Mouse (Mus musculus) c-Kit-positive CD71-positive TER-119-negative erythroid progenitor cells, embryonic 14.5 days (primary cell): ENCODE results near the gene Prpf8.

ENCODE experiments used
- DNase-seq: peaks from one replicate; pipeline ENCODE4 v3.0.0-alpha.2; 2013; ENCODE audit warnings: low read depth

Gene Prpf8

DNA sequence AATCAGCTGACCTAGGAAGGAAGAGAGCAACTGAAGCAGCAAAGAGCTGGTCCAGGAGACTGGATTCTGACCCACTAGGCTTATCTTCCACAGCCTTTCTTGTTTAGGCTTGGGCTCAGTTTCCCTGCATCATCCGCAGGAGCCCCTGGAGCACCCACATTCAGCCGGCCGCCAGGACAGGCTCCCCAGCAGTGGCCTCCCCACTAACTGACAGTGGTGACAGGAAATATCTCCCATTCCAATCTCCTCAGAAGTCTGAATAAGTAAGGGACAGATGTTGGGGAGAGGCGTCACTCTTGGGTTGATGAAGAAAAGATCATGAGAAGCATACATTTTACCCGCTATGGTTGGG, 26.9 kb upstream of the Prpf8 start:
- no peak for DNase-seq

DNA sequence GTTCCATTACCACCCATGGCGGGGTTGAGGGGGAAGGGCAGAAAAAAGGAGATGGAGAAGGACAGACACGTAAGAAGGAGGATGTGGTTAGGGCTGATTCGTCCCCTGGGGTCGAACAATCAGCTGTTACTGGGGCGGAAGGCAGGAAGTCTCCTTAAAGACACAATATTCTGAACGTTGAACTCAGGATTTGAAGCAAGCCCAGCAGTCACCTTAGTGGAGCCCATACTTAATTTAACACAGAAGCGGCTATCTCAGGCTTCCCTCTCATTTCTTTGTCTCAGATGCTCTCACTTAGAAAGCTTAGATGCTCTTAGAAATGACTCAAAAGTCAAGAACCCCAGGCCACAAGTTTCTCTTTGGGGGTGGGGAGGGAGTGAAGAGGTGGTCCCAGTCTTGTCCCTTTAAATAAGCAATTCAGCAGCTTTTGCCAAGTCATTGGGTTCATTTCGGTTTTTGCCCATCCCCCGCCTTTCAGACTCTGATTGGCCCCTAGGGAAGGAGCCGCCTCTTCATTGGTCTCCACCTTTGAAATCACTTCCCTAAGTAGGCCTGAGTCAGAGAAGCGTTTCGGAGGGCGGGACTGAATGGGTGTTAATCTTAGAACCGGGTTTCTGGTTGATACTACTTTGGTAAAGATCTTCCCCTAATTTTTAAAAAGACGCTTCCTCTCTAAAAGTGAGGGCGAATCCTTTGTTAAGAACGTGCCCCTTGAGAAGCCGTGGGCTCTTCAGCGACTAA, 26.3 kb upstream of the Prpf8 start:
- DNase-seq: peak; percentile 94

DNA sequence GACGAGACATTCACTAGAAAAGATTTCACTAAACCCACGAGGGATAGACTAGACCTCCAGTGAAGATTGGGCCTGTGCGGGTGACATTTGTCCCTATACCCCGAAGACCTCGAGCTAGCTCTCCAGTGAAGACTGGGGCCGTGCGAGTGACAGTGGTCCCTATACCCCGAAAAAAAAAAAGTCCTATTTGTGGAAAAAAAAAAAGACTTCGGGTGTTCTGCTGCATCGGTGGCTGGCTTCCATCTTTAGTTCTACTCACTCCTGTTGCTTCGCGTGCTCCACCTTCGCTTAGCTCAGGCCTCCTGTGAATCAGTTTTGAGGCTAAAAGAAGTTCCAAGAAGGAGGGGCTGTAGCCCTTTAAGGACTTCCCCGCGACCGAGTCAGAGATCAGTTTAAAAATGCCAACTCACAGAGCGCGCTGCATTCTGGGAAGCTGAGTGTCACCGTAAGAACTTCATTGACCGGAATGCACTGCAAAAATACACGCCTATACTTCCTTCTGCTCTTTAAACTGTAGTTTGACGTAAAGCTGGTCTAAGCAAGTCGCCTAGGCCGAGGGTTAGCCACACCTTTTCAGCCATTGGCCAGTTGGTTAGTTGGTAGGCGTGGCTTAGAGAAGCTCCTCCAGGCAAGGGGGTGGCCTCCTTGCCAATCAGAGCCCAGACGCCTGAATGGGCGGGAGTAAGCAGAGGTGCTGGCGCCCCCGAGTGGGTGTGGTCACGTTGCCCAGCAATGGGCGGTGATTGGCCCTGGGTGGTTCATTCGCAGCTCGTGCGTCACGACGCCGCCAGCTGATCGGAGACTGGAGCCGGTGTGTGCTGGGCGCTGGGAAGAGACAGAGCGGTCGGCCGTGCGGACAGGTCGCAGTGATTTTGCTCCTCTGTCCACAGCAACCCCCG, 25.5 kb upstream of the Prpf8 start, which contains the start of gene Tlcd2:
Tlcd2 (plus strand) TSS at position 872 of the 899 bp plus-strand sequence.
- peak; percentile 100 for DNase-seq

DNA sequence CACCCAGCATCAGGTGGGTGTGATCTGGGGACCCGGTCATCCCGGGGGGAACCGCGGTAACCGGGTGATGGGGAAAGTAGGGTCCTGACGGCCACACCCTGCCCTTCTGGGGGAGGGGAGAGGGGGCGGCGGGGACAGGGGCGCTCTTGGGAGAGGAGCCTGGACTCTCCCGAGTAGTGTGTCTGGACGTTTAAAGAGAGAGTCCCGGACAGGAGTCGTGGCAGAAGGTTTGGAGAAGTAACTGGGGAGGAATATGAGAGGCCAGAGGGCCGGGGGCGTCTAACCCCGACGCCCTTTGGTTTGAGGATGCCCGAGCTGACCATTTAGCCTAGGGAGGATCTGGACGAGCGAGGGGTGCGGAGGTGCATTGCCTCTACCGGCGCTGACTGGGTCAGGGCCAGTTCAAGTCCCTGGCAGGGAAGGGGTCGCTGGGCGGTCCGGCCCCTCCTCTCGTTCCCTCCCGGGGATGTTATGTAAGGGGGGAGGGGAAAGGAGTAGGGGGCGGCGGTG, 24.8 kb upstream of the Prpf8 start:
- DNase-seq: no peak

DNA sequence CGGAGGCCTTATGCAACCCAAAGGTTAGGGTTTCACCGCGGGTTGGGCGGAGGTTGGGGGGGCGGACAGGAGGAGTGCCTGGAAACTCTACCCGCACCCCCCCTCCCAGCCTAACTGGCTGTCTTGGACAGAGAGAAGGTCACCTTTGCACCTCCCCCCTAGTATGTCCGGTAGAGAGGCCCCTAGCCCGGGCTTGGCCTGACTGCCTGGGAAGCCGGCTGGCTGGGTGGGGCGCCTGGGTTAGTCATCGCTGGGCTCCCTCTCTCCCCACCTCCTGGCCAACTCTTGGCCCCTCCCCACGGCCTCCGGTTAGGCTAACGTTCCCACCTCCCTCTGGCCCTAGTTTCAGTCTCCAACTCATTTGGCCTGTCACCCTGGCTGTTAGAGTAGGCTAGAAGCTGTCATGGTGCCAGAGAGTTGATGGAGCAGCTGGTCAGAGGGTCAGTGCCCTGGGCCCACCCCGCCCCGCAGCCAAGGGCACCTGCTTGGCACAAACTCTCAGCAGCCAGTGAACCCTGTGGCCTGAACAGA, 24.3 kb upstream of the Prpf8 start:
- DNase-seq: no peak

DNA sequence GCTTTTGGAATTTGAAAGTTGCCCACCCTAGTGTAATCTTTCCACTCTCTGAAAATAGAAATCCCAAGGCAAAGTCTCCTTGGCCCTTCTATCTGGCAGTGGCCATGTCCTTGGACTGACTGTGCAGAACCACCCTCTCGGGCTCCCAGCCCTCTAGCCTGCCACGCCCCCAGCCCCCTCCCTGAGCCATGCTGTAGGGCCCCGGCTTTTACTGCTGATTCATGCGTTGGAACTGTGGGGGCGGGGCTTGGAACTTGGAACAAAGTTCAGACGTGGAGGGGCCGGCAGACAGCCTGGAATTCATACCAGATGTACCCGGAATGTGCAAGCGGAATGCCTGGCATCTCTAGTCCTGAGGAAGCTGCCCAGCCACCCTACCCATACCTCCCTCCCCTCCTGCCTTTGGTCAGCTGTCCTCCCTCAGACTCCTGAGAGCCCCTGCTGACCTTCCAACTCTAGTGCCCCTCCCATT, 23.7 kb upstream of the Prpf8 start:
- DNase-seq: peak; percentile 88

DNA sequence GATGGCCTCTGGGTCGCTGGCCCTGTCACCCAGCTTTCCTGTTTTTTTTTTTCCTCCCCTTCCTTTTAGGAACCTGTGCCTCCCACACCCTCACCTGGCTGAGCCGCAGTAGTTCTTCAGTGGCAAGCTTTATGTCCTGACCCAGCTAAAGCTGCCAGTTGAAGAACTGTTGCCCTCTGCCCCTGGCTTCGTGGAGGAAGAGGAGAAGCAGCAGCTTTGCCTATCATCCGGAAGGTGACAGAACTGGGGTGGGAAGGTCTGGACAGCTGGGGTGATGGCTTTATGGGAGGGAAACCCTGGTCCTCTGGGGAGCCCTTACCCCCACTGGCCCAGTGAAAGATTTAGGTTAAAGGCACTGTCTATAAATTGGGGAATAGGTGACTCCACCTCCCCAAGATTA, 23.0 kb upstream of the Prpf8 start:
- no peak for DNase-seq

DNA sequence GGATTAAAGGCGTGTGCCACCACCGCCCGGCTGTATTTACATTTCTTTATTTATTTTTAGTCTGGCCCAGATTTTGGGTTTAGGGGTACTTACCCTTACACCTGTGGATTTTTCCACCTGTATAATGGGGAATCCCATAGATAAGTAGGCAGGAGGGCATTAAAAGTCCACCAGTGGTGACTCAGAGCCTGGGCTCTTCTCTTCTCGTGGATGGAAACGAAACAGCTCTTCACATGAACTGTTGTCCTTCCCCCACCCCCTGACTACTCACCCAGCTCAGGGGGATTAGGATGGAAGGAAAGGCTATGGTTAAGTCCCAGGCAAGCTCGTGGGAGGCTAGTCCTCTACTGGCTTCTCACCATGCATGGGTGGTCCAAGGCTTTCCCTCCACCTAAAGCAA, 22.2 kb upstream of the Prpf8 start:
- DNase-seq: no peak

DNA sequence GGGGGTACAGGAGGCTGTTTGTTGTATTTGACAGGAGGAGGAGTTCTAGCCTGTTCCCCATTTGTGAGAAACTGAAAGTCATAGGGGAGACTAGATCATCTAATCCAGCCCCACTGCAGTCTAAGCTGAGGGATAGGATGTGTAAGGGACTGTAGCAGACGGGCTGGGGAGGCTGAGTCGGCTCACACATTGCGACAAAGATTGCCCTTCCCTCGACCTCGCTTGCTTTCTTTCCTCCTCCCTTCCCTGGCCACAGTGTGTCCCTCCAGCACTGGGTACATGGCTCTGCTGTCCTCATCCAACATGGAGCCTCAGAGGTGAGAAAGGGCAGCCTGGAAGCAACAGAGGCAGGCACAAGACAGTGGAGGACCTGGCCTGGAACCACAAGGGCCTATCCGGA, 21.6 kb upstream of the Prpf8 start:
- no peak for DNase-seq

DNA sequence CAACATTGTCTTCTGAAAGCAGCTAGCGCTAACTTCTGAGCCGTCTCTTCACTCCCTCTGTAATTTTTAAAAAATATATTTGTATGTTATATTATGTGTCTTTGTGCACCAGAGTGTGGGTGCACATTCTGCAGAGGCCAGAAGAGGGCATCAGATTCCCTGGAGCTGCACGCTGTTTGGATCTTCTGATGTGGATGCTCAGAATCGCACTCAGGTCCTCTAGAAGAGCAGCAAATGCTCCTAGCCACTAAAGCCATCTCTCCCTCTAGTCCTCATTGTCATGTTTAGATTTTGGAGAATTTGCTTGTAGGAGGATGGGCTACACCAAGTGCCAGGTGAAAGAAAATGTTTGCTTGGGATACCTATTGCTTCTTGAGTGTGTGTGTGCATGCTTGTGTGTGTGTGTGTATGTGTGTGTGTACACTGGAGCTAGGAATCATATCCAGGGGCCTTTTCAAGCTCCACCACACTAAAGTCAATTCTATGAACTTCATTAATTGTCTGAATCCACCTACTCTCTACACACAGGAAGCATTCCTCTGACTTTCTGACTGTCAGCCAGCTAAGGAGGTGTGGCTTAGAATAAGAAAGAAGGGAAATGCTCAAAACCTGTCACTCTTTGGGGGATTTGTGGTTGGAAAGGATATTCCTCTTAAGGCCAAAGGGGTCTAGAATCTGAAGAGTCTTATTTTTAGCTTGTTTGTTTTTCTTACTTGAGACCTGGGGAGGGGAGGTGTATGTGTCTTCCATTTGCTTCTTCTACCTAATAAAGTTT, 19.7 kb upstream of the Prpf8 start:
- no peak for DNase-seq

DNA sequence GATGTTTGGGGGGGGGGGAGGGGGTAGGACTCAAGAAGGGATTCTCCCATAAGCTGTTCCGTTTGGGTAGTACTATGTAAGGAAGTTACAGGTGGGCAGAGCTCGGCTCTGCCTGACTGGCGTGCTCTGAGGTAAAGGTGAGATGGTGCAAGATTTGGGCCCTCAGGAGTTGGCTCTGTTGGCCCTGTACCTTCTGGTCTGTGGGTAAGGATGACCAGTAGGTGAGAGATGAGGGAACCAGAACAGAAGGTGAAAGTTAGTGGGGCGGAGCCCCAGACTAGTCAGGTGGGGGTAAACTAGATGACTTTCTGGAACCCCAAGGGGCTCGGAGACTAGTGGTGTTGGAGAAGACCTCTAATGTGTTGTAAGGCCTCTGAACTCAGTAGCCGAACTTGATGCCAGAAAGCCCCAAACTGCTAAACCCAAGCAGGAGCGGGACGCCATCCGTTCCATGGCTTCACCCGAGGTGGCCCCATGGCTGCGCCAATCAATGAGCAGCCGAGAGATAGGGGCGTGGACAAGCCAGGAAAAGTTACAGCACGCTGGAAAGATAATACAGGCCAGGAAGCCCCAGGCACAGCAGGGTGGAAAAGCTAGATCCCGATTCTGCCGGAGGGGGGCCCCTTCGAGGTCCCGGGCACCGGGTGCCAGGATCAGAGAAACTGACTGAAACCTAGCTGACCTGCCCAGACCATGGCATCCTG, 19.0 kb upstream of the Prpf8 start:
- DNase-seq: no peak

DNA sequence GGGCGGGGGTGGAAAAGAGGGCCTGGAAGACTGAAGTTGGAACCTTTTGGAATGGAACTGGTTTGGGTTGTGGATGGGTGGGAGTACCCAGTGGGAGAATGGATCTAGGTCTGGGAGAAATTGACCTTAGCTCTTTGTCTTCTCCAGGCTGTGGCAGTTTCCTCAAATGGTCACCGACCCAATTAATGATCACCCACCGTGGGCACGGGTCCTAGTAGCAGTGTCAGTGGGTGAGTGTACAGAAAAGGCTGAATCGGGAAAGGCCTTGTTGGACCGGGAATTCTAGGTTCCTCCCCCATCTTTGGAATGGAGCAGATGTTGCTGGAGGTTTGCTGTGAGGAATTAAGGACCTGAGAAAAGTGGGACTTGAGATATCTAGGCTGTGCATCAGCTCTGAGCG, 18.2 kb upstream of the Prpf8 start:
- no peak for DNase-seq

DNA sequence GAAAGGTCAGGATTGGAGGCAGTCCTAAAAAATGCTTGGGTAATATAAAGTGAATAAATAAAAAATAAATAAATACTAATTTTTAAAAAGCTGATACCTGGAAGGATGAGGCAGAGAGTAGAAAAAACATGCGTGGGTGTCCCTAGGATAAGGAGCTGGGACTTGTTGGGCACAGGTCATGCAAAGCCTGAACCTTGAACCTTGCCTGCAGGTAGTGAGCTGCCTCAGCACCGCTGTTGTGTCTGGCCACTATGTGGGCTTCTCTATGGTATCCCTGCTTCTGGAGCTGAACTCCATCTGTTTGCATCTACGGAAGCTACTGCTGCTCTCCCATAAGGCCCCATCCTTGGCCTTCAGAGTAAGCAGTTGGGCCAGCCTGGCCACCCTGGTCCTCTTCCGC, 17.4 kb upstream of the Prpf8 start:
- no peak for DNase-seq

DNA sequence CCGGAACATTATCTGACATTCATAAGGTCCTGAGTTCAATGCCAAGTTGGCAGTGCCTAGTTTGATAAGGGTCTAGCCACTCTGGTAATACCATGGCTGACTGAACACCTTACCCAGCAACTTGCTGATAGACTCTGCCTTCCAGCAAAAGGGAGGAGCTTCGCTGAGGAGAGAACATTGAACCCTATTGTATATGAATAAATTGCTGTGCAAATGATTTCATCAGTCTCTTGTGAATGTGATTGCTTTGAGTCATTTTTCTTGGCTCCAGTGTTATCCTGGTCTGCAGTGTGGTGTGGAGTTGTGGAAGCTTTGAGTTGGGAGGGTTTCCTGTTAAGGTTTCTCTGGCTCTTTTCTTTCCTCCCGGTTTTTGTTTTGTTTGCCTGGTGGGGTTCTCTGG, 15.9 kb upstream of the Prpf8 start:
- DNase-seq: no peak

DNA sequence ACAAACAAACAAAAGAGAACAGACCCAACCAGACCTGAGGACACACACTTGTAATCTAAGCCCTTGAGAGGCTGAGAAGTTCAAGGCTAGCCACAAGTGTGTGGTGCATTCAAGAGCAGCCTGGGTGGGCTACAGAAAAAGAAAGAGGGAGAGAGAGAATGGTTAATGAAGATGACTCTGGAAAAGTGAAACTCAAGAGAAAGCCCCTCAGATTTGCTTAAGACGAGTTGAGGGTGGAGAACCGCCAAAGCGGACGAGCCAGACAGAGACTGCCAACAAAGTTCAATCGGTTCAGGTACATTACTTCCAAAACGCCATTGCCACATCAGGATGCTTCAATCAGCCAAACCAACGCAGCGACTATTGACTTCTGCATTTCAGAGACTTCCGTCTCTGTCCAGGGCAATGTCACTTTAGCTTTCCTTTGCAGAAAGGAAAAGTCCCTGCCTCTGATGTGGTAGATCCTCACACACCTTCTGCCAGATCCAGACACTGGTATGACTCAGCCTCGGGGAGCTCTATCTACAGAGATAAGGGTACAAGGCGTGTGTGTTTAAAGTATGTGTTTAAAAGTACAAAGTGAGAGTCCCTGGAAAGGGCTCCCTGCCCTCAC, 14.0 kb upstream of the Prpf8 start:
- DNase-seq: no peak

DNA sequence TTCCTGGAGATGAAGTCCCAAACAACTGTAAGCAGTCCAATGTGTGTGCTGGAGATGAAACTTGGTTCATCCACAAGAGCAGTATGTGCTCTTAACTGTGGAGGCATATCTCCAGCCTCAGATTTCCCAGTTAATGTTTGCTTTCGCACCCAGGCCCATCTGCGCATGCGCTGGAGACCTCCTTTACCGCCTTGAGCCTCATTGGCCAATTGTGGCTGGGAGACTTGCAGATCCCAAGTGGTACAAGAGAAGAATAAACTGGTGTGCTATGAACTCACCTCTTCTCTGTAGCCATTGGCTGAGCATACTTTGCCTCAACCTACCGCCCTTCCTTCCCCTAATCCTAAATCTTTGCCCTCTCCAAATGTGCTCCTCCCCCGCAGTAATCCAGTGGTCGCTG, 13.2 kb upstream of the Prpf8 start:
- no peak for DNase-seq

DNA sequence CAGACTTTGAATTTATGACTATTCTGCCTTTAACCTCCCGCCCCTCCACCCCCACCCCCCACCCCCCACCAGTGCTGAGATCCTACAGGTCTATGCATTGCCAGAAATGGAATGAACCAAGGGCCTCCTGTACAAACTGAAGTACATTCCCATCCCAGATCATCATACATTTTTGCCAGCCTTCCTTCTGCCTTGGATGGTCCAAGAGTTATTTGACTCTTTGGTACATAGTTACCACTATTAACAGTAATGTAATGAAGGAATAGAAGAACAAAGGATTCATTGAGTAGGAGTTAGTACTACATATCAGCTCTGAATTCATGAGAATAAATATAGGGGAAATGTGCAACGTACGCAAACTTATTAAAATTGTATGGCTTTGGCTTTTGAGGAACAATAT, 424 bp upstream of the Prpf8 start:
- DNase-seq: no peak

DNA sequence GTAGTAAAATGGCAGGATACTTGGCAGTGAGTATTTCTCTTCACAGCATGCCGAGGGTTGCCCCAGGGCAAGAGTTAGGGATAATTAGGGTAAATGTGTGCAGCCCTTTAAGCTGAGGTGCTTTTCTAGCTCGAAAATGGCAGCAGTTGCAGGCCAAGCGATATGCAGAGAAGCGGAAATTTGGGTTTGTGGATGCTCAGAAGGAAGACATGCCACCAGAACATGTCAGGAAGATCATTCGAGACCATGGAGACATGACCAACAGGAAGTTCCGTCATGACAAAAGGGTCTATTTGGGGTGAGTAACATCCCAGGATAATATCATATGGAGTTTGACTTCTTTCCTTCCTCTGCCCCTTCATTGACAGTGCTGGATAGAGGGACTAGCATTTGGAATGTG, 880 bp downstream of the Prpf8 start:
- no peak for DNase-seq

DNA sequence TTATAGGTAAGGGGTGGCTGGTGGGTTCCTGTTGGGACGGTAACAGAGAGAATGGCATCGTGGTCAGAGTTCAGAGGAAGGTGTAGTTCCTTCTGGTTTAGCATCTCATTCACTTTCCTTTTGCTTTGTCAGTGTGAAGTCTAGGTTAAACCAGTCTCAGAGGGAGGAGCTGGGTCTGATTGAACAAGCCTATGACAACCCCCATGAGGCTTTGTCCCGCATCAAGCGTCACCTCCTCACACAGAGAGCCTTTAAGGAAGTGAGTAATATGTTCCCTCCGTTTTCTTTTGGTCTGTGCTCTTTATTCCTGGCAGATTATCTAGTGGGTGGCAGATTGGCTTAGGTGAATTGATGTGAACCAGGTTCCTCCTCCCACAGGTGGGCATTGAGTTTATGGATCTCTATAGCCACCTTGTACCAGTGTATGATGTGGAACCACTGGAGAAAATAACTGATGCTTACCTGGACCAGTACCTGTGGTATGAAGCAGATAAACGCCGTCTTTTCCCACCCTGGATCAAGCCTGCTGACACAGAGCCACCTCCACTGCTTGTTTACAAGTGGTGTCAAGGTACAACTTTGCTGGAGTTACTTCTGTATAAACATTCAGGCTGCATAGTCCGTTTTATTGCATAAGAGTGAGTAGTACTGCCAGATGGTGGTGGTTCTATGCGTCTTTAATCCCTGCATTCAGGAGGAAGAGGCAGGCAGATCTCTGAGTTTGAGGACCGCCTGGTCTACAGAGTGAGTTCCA, 7.9 kb downstream of the Prpf8 start:
- DNase-seq: no peak

DNA sequence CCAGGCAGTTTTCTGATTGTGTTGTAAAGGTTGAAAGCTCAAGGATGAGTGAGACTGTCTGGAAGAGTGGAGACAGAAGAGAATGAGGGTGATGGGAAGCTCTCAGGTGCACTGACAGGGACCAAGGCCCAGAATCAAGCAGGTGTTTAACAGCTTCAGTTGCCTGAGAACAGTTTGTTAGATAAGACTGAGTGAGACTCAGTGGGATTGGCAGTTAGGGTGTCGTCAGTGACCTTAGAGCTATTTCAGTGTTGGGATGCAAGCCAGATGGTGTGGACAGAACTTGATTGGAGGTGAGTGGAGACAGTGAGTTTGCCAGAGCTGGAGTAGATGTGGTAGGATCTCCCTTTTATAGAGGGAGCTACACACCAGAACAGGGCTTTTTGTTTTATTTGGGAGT, 11.5 kb downstream of the Prpf8 start:
- DNase-seq: no peak
